Mouse (Mus musculus): ENCODE data around the gene Nudt7. TPM values are rescaled to one million over a fixed set of nuclear protein-coding genes. Genes with fewer than 3 reads are reported as not detected.

Gene Nudt7
- polyA plus RNA-seq, 1 experiment from 2014 or later: 15.6 TPM

GRCm38 (mm10) chr8:114163871-114164270, 30.5 kb downstream of the Nudt7 start:
- Histone ChIP-seq H3K27me3 (ENCODE audit: control insufficient read depth, insufficient read depth, low read length) (no peaks in the 10 kb centered on the region), H3K4me1 (ENCODE audit: control insufficient read depth, insufficient read depth, low read length) (no peaks in the 10 kb centered on the region), H3K4me3 (ENCODE audit: low read length) (no peak overlapping the region), H3K9me3 (ENCODE audit: control insufficient read depth, low read length) (no peaks in the 10 kb centered on the region), H3K9ac (ENCODE audit: low read depth, low read length) (no peak overlapping the region), H3K27ac (ENCODE audit: low read depth, low read length) (no peak overlapping the region), H3K36me3 (ENCODE audit: control insufficient read depth, insufficient read depth, low read length) (no peaks in the 10 kb centered on the region), H3K4me2 (replicated peaks; ENCODE audit: low read depth, low read length) (no peak overlapping the region)
- ATAC-seq (ENCODE audit: low FRiP score, low TSS enrichment): no peak
- WGBS: 87% methylated on average over 3 of the region's 3 CpGs

DNA sequence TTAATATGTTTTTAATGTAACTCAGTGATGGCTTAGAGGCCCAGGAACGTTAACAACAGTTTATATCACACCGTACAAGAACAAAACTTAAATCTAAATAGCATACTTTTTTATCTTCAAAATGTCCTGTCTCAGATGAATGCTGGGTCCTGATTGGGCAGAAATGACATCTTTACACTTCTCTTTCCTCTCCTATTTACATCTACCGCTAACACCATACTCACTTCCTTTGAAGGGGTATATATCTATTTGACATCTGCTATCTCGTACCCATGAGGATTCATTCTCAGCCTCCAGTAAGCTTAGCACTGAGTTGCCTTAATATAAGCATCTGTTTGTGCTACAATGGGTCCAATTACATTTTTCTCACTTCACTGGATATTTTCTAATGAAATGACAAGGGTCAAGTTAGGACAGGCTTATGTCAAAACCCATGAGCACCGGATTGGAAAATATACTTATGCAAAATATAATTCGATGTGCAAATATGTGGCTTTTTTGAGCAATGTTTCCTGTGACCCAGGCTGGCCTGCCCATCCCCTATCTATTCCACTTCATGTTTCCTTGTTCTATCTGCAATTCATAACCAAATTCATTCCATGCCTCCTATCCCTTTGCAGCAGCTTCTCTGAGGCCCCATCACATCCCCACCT, 31.2 kb downstream of the Nudt7 start:
- ATAC-seq (ENCODE audit: low FRiP score, low TSS enrichment): no peak

GRCm38 (mm10) chr8:114165741-114166140, 32.4 kb downstream of the Nudt7 start:
- Histone ChIP-seq H3K9me3 (ENCODE audit: control insufficient read depth, low read length) (no peaks in the 10 kb centered on the region), H3K27ac (ENCODE audit: low read depth, low read length) (no peak overlapping the region), H3K36me3 (ENCODE audit: control insufficient read depth, insufficient read depth, low read length) (no peaks in the 10 kb centered on the region), H3K4me3 (ENCODE audit: low read length) (no peak overlapping the region), H3K4me1 (ENCODE audit: control insufficient read depth, insufficient read depth, low read length) (no peaks in the 10 kb centered on the region), H3K27me3 (ENCODE audit: control insufficient read depth, insufficient read depth, low read length) (no peaks in the 10 kb centered on the region), H3K9ac (ENCODE audit: low read depth, low read length) (no peak overlapping the region), H3K4me2 (replicated peaks; ENCODE audit: low read depth, low read length) (no peak overlapping the region)
- WGBS: 78% methylated on average over 2 of the region's 2 CpGs
- no peak for ATAC-seq (ENCODE audit: low FRiP score, low TSS enrichment)

More for the DNA sequence above, 31.2 kb downstream of the Nudt7 start:
- H3K27me3 ChIP-seq (ENCODE audit: control insufficient read depth, insufficient read depth, low read length): no peaks in the 10 kb centered on the region
- no peaks in the 10 kb centered on the region for H3K4me1 ChIP-seq (ENCODE audit: control insufficient read depth, insufficient read depth, low read length)
- H3K9me3 ChIP-seq (ENCODE audit: control insufficient read depth, low read length): no peaks in the 10 kb centered on the region
- no peak overlapping the region for H3K4me3 ChIP-seq (ENCODE audit: low read length)
- no peak overlapping the region for H3K9ac ChIP-seq (ENCODE audit: low read depth, low read length)
- H3K27ac ChIP-seq (ENCODE audit: low read depth, low read length): no peak overlapping the region
- no peaks in the 10 kb centered on the region for H3K36me3 ChIP-seq (ENCODE audit: control insufficient read depth, insufficient read depth, low read length)
- H3K4me2 ChIP-seq (replicated peaks; ENCODE audit: low read depth, low read length): no peak overlapping the region
- 88% methylated on average over 6 of the region's 6 CpGs for WGBS

GRCm38 (mm10) chr8:114176721-114177120, 43.4 kb downstream of the Nudt7 start:
- no peak for ATAC-seq (ENCODE audit: low FRiP score, low TSS enrichment)
- H3K9ac ChIP-seq (ENCODE audit: low read depth, low read length): no peak overlapping the region
- no peaks in the 10 kb centered on the region for H3K4me1 ChIP-seq (ENCODE audit: control insufficient read depth, insufficient read depth, low read length)
- H3K27ac ChIP-seq (ENCODE audit: low read depth, low read length): no peak overlapping the region
- no peak overlapping the region for H3K4me3 ChIP-seq (ENCODE audit: low read length)
- no peak overlapping the region for H3K4me2 ChIP-seq (replicated peaks; ENCODE audit: low read depth, low read length)
- no peaks in the 10 kb centered on the region for H3K36me3 ChIP-seq (ENCODE audit: control insufficient read depth, insufficient read depth, low read length)
- 68% methylated on average over 3 of the region's 3 CpGs for WGBS
- no peaks in the 10 kb centered on the region for H3K27me3 ChIP-seq (ENCODE audit: control insufficient read depth, insufficient read depth, low read length)
- no peaks in the 10 kb centered on the region for H3K9me3 ChIP-seq (ENCODE audit: control insufficient read depth, low read length)

DNA sequence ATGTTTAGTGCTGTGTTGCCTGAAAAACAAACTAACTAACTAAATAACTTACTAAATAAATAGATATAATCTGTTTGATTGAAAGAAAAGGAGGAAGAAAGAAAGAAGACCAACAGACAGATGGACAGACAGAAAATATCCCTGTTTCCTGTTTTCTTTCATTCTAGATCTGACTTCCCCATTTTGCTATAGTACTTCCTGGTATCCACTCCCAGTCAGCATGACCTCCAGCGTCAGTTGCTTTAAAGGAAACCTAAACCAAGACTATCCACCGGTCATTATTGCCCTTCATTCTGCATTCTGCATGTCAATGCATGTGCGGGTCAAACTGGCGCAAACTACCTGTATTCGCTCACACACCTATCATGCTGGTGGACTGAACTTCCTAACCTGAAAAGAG, 60.0 kb downstream of the Nudt7 start:
- WGBS: 81% methylated on average over 5 of the region's 5 CpGs
- Histone ChIP-seq H3K4me3 (ENCODE audit: low read length) (no peak overlapping the region), H3K36me3 (ENCODE audit: control insufficient read depth, insufficient read depth, low read length) (no peaks in the 10 kb centered on the region), H3K9me3 (ENCODE audit: control insufficient read depth, low read length) (no peaks in the 10 kb centered on the region), H3K4me2 (replicated peaks; ENCODE audit: low read depth, low read length) (no peak overlapping the region), H3K9ac (ENCODE audit: low read depth, low read length) (no peak overlapping the region), H3K27ac (ENCODE audit: low read depth, low read length) (no peak overlapping the region), H3K27me3 (ENCODE audit: control insufficient read depth, insufficient read depth, low read length) (no peaks in the 10 kb centered on the region), H3K4me1 (ENCODE audit: control insufficient read depth, insufficient read depth, low read length) (no peaks in the 10 kb centered on the region)
- no peak for ATAC-seq (ENCODE audit: low FRiP score, low TSS enrichment)

GRCm38 (mm10) chr8:114198990-114199389, 65.6 kb downstream of the Nudt7 start:
- H3K36me3 ChIP-seq (ENCODE audit: control insufficient read depth, insufficient read depth, low read length): no peaks in the 10 kb centered on the region
- no peaks in the 10 kb centered on the region for H3K9me3 ChIP-seq (ENCODE audit: control insufficient read depth, low read length)
- no peak overlapping the region for H3K27ac ChIP-seq (ENCODE audit: low read depth, low read length)
- H3K27me3 ChIP-seq (ENCODE audit: control insufficient read depth, insufficient read depth, low read length): no peaks in the 10 kb centered on the region
- no peak for ATAC-seq (ENCODE audit: low FRiP score, low TSS enrichment)
- no peak overlapping the region for H3K9ac ChIP-seq (ENCODE audit: low read depth, low read length)
- H3K4me1 ChIP-seq (ENCODE audit: control insufficient read depth, insufficient read depth, low read length): no peaks in the 10 kb centered on the region
- WGBS: 53% methylated on average over 2 of the region's 2 CpGs
- no peak overlapping the region for H3K4me3 ChIP-seq (ENCODE audit: low read length)
- no peak overlapping the region for H3K4me2 ChIP-seq (replicated peaks; ENCODE audit: low read depth, low read length)

Other genes starting within 250 kb of the Nudt7 start
- 3.1 and 4.0 TPM in 2 replicates for gene Vat1l, start 72.1 kb downstream of the Nudt7 start, polyA plus RNA-seq (2014; fragmentation: Nextera tagmentation; extraction: Ambion mirVana)

Measured in kidney, embryonic 14.5 days (tissue).